Mouse (Mus musculus) neutrophil, adult 5-6 weeks (primary cell): Measurements from ENCODE around the gene Foxp1. TPM values are rescaled to one million over a fixed set of nuclear protein-coding genes. Genes with fewer than 3 reads are reported as not detected.

Experiments used
- ATAC-seq: fragments of 151-379, 151-347 bp; 2 replicates; pipeline ENCODE4 v1.8.0; 2017; ENCODE audit warnings: mild to moderate bottlenecking, moderate TSS enrichment; ENCODE audit not compliant: insufficient number of reproducible peaks, poor library complexity, low FRiP score, severe bottlenecking; ENCODE audit errors: extremely low read depth
- total RNA-seq: library from RNA; stranded (forward); fragments of 200-1000 nt; gene quantifications from 2 replicates; pipeline ENCODE4 v1.2.3, GENCODE M21; 2017

Gene Foxp1
- total RNA-seq, 1 experiment from 2014 or later, result 448 TPM

DNA sequence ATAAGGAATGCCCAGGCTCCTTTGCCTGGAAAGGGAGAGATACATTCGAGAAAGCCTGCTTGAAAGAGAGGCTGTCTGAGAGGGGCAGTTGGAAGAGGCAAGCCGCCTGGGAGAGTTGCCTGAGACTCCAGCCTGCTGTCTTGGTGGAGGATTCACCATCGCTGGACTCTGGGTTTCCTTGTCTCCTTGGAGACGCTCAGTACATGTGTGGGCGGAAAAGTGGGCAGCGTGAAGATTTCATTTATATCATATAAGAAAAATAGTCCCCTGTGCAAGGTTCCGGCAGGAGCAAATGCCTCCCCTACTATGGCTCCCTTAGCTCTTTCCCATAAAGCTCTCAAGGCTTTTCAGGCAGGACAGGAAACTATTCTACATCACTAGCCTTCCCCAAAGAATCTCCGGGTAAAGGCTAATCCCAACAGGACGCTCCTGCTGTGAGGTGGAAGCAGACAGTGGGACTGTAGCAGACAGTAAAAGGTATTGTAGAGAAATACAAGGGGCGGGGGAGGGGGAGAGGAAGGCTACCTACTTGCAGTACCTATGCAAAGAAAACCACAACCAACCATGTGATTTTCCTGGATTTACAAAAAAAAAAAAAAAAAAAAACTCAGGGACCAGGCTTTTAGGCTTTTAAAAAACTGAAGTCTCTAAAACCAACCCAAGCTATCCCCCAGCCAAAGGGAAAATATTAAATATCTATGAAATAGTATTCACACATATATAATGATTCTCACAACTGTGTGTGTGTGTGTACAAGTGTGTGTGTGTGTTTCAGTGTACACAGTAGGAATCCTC lies 443.3 kb downstream of the Foxp1 start:
- no peak for ATAC-seq

DNA sequence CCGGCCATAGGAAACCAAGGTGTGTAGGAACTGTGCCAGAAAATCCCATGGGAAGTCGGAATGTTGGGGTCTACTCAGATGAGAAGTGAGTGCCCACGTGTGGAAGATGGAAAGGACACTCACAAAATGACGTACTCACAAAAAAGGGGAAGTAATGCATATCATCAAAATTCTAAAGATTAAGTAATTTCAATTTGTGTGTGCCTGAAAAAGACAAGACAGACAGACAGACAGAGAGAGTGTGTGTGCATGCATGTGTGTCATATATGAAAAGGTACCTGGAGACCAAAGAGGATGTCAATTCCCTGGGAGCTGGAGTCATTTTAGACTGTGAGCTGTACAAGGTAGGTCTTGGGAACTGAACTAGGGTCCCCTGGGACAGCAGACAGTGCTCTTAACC lies 444.4 kb downstream of the Foxp1 start:
- no peak for ATAC-seq

DNA sequence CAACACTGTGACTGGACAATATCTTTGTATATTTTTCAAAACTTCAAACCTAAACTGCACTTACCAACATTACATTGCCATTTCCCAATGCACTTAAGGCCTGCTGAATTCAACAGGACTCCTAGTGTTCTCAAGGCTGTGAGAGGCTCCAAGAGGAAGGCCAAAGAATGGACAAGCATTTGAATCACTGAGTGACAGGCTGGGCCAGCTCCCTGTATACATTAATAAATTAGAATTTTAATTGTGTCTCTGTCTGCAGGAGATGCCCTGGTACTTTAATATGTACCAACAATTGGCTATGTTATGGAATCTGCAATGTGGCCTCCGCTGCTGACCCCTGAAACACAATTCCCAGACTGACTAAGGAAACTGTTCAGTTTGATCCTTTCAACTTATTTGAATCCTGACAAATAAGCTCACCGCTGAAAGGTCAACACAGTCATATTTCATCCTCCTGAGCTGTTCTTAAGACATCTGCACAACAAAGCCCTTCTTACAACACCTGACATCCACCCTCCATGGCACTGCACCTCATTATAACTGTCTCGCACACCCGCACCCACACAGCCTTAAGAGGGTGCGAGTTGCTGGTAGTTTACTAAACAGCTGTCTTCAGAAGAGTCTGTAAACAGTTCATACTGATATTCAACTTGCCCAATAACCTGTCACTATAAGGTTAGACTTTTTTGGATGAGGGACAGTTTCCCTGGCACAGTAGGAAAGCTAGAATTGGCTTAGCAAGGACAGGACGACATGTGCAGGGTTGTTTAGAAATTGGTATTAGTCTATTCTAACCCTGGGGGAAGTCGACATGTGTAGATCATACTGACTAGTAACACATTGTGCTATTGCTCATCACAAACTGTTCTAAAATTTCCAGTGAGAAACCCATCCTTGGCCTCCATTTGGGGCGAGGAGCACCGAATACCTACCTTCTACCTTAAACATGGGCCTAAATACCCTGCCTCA lies 448.9 kb downstream of the Foxp1 start:
- ATAC-seq, result no peak

DNA sequence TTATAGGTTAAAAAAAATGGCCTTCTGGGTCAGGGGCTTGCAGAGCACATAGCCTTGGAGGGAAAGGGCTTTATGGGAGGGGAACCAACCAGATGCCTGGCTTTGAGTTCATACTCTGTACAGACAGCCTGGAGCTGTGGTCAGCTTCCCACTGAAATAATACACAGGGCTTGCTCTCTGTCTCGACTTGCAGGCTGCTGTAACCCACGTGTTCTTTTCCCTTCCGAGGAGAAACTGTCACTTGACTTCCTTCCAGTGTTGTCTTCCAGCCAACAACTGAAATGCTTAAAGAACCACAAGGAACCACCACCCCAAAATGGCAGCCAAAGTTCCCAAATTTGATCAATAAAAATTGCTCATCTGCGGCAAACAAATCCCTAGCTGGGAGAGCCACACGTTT lies 451.8 kb downstream of the Foxp1 start:
- ATAC-seq, result no peak

DNA sequence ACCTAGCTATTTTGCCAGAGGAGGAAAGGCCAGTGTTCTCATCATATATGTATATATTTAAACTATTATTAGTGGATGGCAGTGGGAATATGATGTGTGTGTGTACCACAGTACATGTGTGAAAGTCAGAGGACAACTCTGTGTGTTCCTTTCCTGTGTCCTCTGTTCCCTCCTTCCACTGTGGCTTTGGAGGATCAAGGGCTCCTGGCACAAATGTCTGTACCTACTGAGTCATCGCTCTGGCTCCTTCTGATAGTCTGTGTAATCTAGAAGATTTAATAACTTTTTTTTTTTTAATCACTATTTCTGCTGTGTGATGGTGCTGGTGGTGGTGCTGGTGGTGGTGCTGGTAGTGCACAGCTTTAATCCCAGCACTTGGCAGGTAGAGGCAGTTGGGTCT lies 452.8 kb downstream of the Foxp1 start:
- ATAC-seq, result no peak

DNA sequence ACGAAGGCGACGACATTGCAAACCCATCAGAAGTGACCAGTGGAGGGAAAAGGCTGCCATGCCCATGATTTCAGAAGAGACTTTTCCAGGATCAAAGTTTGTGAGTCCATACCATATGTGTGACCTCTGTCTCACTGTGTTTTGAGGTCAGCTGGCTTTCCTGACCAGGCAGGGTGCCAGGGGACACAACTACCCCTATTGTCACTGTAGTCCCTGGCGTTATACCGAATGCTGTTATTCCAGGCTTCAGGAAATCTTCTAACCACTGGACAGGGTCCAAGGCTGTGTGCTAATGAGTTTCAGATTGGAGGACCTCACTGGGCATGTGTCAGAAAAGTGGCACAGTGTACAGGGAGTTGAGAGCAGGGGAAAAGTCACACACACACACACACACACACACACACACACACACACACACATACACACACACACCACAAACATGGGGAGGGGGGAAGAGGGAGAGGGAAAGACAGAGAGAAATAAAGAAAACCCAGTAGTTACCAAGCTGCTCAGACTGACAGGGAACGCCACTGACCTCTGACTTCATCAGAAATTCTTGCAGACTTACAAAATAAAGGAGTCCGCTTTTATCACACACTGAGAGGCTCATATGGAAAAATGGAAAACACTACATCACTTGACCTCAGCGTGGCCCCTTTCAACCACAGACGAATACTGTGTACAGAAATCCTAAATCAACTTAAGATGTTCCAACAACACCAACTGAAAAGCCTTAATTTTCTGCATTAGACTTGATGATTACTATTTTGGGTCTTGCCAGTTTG lies 456.8 kb downstream of the Foxp1 start:
- no peak for ATAC-seq

DNA sequence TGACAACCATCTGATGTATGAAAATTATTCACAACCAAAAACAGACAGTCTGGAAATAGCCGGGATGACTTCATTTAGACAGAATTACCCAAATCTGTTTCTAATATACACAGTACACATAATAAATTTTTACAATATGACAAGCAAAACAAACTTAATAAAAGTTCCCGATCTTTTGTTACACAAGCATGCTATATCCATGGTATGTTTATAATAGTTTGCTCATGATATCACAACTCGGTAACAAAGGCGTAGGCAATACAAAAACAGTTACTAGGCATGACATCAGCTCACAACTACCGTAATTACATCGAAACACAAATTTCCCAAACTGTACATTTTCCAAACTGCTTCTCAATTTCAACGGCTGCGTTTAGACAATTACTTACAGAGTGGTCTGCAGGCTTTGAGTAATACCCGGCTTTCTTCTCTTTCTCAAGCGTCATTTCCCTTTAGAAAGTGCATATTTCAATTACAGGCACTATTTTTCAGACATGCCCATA lies 458.5 kb downstream of the Foxp1 start:
- ATAC-seq, result no peak

DNA sequence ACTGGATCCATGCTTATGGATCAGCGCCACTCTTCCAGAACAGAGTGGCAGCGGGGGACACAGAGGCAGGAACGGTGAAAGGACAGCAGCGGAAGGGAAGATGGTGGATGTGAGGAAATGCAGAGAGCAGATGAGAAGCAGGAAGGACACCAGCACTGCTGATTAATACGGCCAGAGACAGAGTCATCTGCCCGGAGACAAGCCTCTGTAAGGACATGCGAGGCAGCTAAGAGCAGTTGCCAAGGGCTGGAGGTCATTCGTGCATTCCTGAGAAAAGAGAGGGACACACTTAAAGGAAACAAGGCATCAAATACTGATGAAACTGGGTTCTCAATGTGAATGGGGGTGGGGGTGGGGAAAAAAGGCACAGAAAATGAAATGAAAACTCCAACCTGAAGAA lies 459.6 kb downstream of the Foxp1 start:
- ATAC-seq, result 0 out of 2 replicates have a peak, but pooled peaks have one; percentile 7

DNA sequence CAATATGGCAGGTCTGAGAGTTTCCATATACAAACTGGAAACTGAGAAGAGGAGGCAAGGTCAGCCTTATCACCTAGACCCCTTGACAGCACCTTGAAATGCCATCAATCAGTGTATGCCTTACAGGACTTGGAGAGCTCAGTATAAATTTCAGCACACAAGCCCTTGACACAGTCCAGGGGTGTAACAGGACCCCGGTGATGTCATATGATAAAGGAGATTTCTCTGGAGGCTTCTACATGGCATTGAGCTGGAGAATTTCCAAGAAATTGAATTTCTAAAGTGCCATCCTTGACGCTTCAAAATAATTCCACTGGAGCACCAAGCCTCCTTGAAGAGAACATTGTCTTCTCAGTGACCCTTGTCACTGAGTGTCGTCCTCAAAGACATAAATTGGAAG lies 463.8 kb downstream of the Foxp1 start:
- no peak for ATAC-seq

DNA sequence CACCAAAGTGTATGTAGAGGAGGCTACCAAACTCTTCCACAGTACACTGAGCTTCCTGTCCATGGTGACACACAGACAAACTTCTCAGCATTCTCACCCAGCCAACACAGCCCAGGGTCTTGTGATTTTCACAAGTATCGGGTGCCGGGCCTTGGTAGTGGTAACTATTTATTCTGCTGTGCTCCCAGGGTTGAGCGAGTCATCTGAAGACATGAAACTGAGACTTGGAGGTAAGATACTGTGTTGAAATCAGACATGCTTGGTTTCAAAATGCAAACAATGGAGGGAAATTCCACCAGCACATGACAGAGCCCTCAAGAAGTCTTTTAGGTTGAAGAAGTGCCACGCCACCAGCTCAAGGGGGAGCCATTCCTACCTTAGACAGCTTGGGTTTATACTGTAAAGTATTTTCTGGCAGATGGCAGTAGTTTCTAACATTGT lies 465.4 kb downstream of the Foxp1 start:
- ATAC-seq, result peak; percentile 60

DNA sequence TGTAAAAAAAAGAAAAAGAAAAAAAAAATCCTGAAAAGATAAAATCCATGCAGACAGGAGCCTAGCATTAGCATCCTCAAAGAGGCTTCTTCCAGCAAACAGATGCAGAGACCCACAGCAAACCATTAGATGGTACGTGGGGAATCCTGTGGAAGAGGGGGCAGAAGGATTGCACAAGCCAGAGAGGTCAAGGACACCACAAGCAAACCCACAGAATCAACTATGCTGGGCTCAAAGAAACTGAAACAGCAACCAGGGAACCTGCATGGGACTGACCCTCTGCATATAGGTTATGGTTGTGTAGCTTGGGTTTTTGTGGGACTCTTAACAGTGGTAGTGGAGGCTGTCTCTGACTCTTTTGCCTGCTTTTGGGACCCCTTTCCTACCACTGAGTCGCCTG lies 466.1 kb downstream of the Foxp1 start:
- no peak for ATAC-seq

DNA sequence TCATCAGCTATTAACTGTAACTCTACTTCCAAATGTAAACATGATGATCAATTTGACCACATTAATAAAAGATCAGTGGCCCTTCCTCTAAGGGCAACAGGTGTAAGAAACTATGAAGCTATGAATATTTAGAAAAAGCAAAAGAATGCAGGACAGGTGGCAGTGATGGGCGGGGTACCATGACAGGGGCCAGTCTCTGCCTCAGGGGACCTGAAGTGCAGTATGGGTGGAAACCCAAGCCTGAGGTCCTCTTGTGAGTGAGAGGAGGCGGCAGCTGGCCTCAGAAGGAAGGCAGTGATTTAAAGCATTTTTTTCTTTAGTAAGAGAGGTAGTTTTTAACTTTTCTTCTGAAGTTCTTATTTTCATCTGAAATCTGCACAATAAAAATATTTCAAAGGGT lies 468.5 kb downstream of the Foxp1 start:
- no peak for ATAC-seq

DNA sequence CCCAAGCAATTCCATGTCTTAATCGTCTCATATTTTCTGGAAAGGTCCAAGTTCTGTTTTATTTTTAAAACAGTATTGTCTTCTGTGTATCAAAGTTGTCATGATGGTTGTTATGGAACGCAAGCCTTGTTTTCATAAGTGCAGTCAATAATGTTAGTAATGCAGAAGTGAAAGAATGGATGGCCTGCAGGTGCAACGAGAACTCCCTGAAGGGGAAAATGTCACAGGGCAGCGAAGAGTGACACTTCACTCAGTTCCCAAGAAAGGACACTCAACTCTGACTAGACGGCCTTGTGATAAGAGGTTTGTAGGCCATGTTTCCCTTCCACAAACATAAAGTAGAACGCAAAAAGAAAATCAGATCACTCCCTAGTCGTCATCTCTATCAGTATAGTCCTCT lies 469.4 kb downstream of the Foxp1 start:
- peak; percentile 56; the same call in 1 of the 2 replicates for ATAC-seq

DNA sequence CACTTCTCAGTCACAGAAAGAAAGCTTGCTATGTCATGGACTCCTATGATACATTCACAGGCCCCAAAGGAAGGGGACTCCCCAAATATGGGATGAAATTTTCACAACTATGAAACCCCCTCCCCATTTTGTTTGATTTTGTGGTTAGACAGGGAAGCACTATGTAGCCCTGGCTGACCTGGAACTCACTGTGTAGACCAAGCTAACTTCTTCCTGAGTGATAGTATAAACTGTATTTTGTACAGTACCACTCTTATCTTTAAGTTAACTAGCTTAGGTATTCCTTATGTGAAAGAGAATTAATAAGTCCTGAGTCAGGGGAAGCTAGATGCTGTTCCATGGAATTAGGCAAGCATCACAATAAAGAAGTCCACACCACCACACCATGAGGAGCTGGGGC lies 470.8 kb downstream of the Foxp1 start:
- ATAC-seq, result no peak

DNA sequence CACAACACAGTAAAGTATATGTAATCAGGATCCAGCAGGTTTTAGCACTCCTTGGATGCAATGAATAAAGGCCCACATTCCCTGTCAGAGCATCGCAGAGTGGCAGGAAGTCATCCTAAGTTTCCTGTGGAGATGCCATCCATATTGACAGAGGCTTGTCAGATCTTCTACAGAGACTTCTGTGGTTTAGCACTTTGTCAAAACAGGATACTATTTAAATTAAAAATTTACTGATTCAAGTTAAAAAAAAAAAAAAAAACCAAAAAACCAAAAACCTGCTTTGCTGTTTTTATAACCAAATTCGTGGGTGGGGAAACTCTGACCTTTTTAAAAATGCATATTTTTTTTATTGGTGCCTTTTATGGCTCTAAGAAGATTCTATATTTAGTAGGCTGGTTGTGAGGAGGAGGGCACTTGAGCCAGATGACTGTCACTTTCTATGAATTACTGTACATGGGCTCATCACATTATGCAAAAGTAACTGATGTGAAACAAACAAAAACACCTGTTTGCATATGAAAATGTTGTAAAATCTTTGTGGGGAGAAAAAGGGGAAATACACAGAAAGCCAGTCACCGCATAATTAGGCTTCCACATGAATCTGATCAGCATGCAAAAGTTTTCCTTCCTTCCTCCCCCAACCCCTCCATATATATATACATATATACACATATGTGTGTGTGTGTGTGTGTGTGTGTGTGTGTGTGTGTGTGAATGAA lies 472.1 kb downstream of the Foxp1 start:
- peak; percentile 70 for ATAC-seq

DNA sequence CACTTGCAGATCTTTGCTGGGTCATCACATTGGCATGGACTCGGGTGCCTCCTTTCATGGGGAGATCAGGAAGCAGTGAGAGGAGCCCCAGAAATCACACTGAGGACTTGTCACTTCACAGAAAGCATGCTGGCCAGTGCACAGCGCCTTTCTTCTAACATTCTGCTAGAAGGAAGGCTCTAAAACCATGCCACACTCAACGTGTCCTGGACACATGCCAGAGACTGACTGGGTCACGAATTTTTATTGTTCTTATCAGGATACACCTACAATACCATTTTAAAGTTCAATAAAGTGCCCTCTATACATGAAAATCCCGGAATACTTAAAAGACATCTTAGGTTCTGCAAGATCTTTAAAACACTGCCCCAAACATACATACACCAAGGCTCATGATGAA lies 475.2 kb downstream of the Foxp1 start:
- ATAC-seq, result no peak

DNA sequence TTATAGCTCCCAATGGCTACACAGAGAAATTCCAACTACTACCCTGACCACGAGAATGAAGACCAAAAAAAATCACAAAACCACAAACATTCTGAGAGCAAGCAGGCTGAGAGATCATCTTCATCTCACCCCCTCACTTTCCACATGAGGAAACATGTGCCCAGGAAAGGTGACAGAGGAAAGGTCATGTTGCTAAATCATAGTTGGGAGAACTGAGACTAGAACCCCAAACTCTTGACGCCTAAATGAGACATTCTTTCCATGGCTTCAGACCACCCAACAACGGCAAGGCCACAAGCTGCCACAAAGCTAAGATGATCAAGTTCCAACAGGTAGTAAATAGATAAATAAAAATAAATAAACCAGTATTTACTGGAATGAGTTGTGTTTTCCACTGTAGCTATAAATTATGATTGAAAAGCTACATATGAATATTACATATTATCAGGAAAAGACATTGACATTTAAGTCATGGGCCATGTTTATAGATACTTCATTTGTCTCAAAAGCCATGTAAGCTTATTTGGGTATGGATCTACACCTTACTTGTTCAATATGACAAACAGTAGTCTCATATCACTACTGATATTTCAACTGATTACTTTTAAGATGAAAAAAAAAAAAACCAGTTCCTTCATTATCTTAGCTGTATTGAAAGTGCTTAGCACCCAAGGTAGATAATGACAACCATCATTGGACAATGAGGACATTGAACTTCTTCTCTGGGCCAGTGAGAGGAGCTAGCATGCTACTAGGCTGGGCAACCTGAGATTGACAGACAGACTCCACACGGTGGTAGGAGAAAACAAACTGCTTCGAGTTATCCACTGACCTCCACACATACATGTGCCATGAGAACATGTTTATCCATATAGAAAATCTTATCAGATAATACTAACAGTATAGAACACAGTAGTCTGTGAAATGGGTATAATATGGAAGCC lies 476.4 kb downstream of the Foxp1 start:
- no peak for ATAC-seq
